Mouse (Mus musculus) limb, embryonic 11.5 days (tissue): Measurements from ENCODE around the gene Cd63. TPM values are rescaled to one million over a fixed set of nuclear protein-coding genes. Genes with fewer than 3 reads are reported as not detected.

ENCODE experiments used
- ATAC-seq: fragments of 200-750 bp; cut with Nextera tagmentation; 2 replicates; pipeline ENCODE4 v1.8.0; 2017; ENCODE audit warnings: low read depth; ENCODE audit not compliant: insufficient number of reproducible peaks, low FRiP score, low TSS enrichment
- DNase-seq: peaks from one replicate; pipeline ENCODE4 v3.0.0-alpha.2; 2015; ENCODE audit warnings: low spot score
- H3K27ac ChIP-seq: fragments of 300-500 bp; sonication (generic); replicated peaks from 2 replicates; pipeline ENCODE4 v1.5.1; 2014; ENCODE audit warnings: low read depth, mild to moderate bottlenecking, low read length
- H3K27me3 ChIP-seq: fragments of 300-500 bp; sonication (generic); 2 replicates; pipeline ENCODE4 v1.6.1; 2014; ENCODE audit warnings: mild to moderate bottlenecking, low read length, mixed read lengths; ENCODE audit not compliant: control insufficient read depth, insufficient read depth
- H3K36me3 ChIP-seq: fragments of 300-500 bp; sonication (generic); 2 replicates; pipeline ENCODE4 v1.6.1; 2014; ENCODE audit warnings: mild to moderate bottlenecking, low read length, moderate library complexity, mixed read lengths; ENCODE audit not compliant: control insufficient read depth, insufficient read depth
- H3K4me1 ChIP-seq: fragments of 300-500 bp; sonication (generic); 2 replicates; pipeline ENCODE4 v1.6.1; 2014; ENCODE audit warnings: low read length, mixed read lengths; ENCODE audit not compliant: control insufficient read depth, insufficient read depth
- H3K4me2 ChIP-seq: fragments of 300-500 bp; sonication (generic); 2 replicates; pipeline ENCODE4 v1.6.1; 2014; ENCODE audit warnings: low read depth, mild to moderate bottlenecking, moderate library complexity; ENCODE audit not compliant: severe bottlenecking
- H3K4me3 ChIP-seq: fragments of 300-500 bp; sonication (generic); 2 replicates; pipeline ENCODE4 v1.5.1; 2014; ENCODE audit warnings: low read depth, low read length
- H3K9ac ChIP-seq: fragments of 300-500 bp; sonication (generic); 2 replicates; pipeline ENCODE4 v1.6.1; 2014; ENCODE audit warnings: mild to moderate bottlenecking, low read length
- H3K9me3 ChIP-seq: fragments of 300-500 bp; sonication (generic); 2 replicates; pipeline ENCODE4 v1.6.1; 2016; ENCODE audit warnings: low read length; ENCODE audit not compliant: control insufficient read depth
- WGBS: fragments of 180-500 bp; shearing (Covaris S2); extraction: QIAGEN DNeasy Blood & Tissue Kit; methylation state at CpG from one replicate; pipeline ENCODE4 v1.1.7; 2014; 5-methylcytosine and 5-hydroxymethylcytosine counted together
- polyA plus RNA-seq: library from polyadenylated mRNA; unstranded; fragments of >200 nt; fragmentation: Nextera tagmentation; extraction: Ambion mirVana; gene quantifications from 2 replicates; pipeline ENCODE4 v1.2.1, GENCODE M21; 2014

The Cd63 gene
- 425 and 427 TPM in 2 replicates for polyA plus RNA-seq

GRCm38 (mm10) chr10:128900698-128901097 is at the start of gene Cd63:
Gene Cd63, plus strand, starts transcription at chr10:128900989.
- Histone ChIP-seq H3K27me3 (peaks cover 7% of the 10 kb centered on the region; the same call in 1 of the 2 replicates), H3K9me3 (no peaks in the 10 kb centered on the region), H3K9ac (no peak within 1 kb of the TSS), H3K36me3 (no peaks in the 10 kb centered on the region), H3K27ac (no peak within 1 kb of the TSS), H3K4me2 (no peak within 1 kb of the TSS), H3K4me1 (no peaks in the 10 kb centered on the region), H3K4me3 (no peak within 1 kb of the TSS)
- ATAC-seq (no peak), DNase-seq (no peak)
- 77% methylated on average over 3 of the region's 3 CpGs for WGBS

DNA sequence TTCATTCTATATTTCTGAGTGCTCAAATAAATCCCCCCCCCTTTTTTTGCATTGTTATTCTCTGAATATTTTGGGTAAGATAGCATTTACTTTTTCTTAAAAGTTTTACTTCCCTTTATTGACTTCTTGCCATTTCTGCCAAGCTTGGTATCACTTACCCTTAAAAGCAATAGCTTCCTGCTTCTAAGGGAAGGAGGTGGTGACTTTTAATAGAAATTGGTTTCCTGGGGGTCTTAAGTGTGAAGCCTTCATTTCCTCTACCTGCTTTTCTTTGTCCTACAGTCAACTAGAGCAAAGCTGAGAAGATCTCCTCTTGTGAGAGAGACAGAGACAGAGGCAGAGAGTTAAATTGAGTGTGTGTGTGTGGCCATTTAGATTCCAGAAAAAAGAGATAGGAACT is 39.6 kb upstream of the Cd63 start:
- no peak overlapping the region for H3K4me3 ChIP-seq
- no peaks in the 10 kb centered on the region for H3K9me3 ChIP-seq
- H3K9ac ChIP-seq, result no peak overlapping the region
- peaks cover 2% of the 10 kb centered on the region; the same call in 1 of the 2 replicates for H3K36me3 ChIP-seq
- H3K4me1 ChIP-seq, result no peaks in the 10 kb centered on the region
- H3K27ac ChIP-seq, result no peak overlapping the region
- DNase-seq, result no peak
- no peak overlapping the region for H3K4me2 ChIP-seq
- ATAC-seq, result no peak
- no peaks in the 10 kb centered on the region for H3K27me3 ChIP-seq

GRCm38 (mm10) chr10:128866042-128866441 is 34.7 kb upstream of the Cd63 start:
- no peak overlapping the region for H3K4me2 ChIP-seq
- no peak overlapping the region for H3K27ac ChIP-seq
- H3K9me3 ChIP-seq, result no peaks in the 10 kb centered on the region
- H3K4me1 ChIP-seq, result no peaks in the 10 kb centered on the region
- H3K9ac ChIP-seq, result no peak overlapping the region
- 87% methylated on average over 3 of the region's 3 CpGs for WGBS
- no peaks in the 10 kb centered on the region for H3K27me3 ChIP-seq
- DNase-seq (no peak), ATAC-seq (no peak)
- H3K36me3 ChIP-seq, result peaks cover 3% of the 10 kb centered on the region; the same call in 1 of the 2 replicates
- H3K4me3 ChIP-seq, result no peak overlapping the region

- no peaks in the 10 kb centered on the region for H3K4me1 ChIP-seq
- DNase-seq, result no peak
- ATAC-seq, result no peak
- H3K36me3 ChIP-seq, result peaks cover 3% of the 10 kb centered on the region; the same call in 1 of the 2 replicates
- H3K9ac ChIP-seq, result no peak overlapping the region
- no peak overlapping the region for H3K4me2 ChIP-seq
- H3K4me3 ChIP-seq, result no peak overlapping the region
- no peak overlapping the region for H3K27ac ChIP-seq
- WGBS, result 81% methylated on average over 1 of the region's 1 CpGs
- H3K9me3 ChIP-seq, result no peaks in the 10 kb centered on the region
- no peaks in the 10 kb centered on the region for H3K27me3 ChIP-seq
Measured at GRCm38 (mm10) chr10:128866518-128866917, 34.3 kb upstream of the Cd63 start.

DNA sequence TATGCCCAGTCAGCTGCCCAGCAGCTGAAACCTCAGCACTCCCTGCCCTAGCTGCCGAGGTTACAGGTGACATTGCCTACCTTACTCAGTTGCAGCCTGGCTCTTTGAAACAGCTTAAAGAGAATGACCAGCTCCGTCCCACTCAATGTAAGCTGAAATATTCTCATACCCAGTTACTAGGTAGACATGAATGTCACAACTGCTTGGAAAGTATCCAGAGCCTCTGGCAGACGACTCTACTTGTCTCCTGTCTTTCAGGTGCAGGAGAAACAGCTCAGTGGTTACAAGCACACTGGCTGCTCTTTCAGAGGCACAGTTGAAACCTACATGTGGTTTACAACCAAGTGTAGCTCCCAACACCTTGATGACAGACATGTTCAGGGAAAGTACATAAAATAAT is 30.4 kb upstream of the Cd63 start:
- Histone ChIP-seq H3K4me1 (no peaks in the 10 kb centered on the region), H3K9me3 (no peaks in the 10 kb centered on the region), H3K4me2 (no peak overlapping the region), H3K9ac (no peak overlapping the region), H3K27ac (no peak overlapping the region), H3K36me3 (peaks cover 5% of the 10 kb centered on the region; the same call in 1 of the 2 replicates), H3K4me3 (no peak overlapping the region), H3K27me3 (no peaks in the 10 kb centered on the region)
- WGBS, result 86% methylated on average over 3 of the region's 3 CpGs
- DNase-seq (no peak), ATAC-seq (no peak)

DNA sequence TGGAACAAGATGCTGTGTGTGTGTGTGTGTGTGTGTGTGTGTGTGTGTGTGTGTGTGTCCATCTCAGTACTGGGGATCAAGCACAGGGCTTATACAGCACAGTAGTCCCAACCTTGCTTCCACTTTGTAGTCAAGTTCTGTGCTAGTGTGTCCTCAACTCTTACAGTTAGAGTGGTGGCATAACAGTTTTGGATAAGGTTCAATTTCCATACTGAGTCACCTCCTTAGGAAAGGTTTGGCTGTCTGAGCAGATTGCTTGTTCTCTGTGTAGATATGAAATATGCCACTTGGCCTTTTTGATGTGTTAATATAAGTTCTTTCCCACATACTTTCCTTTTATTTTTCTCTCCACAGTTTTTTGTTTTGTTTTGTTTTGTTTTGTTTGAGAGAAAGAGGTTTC is 22.5 kb upstream of the Cd63 start:
- no peak for DNase-seq
- ATAC-seq, result no peak
- H3K9ac ChIP-seq, result no peak overlapping the region
- H3K27ac ChIP-seq, result no peak overlapping the region
- H3K4me3 ChIP-seq, result no peak overlapping the region
- H3K9me3 ChIP-seq, result no peaks in the 10 kb centered on the region
- peaks cover 2% of the 10 kb centered on the region; the same call in 1 of the 2 replicates for H3K36me3 ChIP-seq
- no peaks in the 10 kb centered on the region for H3K4me1 ChIP-seq
- H3K27me3 ChIP-seq, result no peaks in the 10 kb centered on the region
- H3K4me2 ChIP-seq, result no peak overlapping the region

DNA sequence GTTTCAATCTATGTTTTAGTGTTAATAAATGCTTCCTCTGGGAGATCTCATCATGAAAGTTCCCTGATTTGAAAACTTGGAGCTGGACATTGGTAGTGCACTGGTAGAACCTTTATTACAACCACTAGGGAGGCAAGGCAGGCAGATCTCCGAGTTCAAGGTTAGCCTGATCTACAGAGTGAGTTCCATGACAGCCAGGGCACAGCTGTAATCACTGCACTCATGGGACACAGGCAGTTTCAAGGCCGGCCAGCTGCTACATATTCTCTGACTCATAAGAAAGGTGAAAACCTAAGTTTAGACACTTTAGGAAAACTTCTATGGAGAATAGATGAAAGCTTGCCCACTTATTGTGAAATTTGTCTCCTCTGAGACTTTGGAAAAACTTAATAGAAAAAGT is 22.0 kb upstream of the Cd63 start:
- Histone ChIP-seq H3K4me1 (no peaks in the 10 kb centered on the region), H3K36me3 (no peaks in the 10 kb centered on the region; the same call in 1 of the 2 replicates)
- WGBS, result 88% methylated on average over 2 of the region's 2 CpGs

DNA sequence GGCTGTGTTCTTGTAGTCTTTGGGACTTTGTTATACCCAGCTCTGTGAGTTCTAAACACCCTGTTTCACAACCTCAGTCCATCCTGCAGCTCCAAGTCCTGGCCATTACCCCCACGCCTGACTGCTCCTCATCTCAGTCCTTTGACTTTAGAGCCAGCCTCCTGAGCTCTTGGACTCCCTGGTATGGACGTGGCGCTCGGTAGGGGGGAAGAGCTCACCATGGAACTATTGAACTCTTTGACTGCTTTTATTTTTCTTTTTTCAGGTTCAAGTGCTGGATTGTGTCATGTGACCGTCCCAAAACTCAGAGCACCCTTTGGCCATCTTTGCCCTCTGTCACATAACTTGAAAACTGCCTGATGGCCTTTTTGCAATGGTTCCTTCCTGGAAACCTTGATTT is 18.7 kb upstream of the Cd63 start:
- Histone ChIP-seq H3K4me3 (no peak overlapping the region), H3K27me3 (no peaks in the 10 kb centered on the region), H3K4me1 (no peaks in the 10 kb centered on the region), H3K36me3 (peaks cover 4% of the 10 kb centered on the region), H3K27ac (no peak overlapping the region), H3K4me2 (no peak overlapping the region), H3K9ac (no peak overlapping the region), H3K9me3 (no peaks in the 10 kb centered on the region)
- DNase-seq, result no peak
- ATAC-seq, result no peak
- 93% methylated on average over 5 of the region's 5 CpGs for WGBS

More for the DNA sequence above, 22.0 kb upstream of the Cd63 start:
- DNase-seq, result no peak
- ATAC-seq, result no peak
- no peak overlapping the region for H3K27ac ChIP-seq
- H3K9ac ChIP-seq, result no peak overlapping the region
- H3K4me3 ChIP-seq, result no peak overlapping the region
- H3K4me2 ChIP-seq, result no peak overlapping the region
- no peaks in the 10 kb centered on the region for H3K9me3 ChIP-seq
- H3K27me3 ChIP-seq, result no peaks in the 10 kb centered on the region
